Mouse (Mus musculus): ENCODE measurements around the gene Cyb5rl.

GRCm38 (mm10) chr4:107121165-107121943, 54.6 kb downstream of the Cyb5rl start:
- peak; percentile 27; the same call in 1 of the 2 replicates for TF ChIP-seq ZC3H11A (IDR thresholded peaks at IDR 0.05; ENCODE audit: borderline replicate concordance, low read depth, low read length)
- TF ChIP-seq HCFC1 (IDR thresholded peaks at IDR 0.05; ENCODE audit: borderline replicate concordance, insufficient read depth, low read length): no peak
- no peak for TF ChIP-seq MAFK (IDR thresholded peaks at IDR 0.05; ENCODE audit: insufficient read depth, low read depth, low read length)
- no peak for TF ChIP-seq ZNF384 (IDR thresholded peaks at IDR 0.05; ENCODE audit: low read depth, low read length)
- no peak for TF ChIP-seq CHD2 (IDR thresholded peaks at IDR 0.05; ENCODE audit: low read depth, low read length)

All from ES-E14 (cell line).